Mouse (Mus musculus) hindbrain, embryonic 16.5 days (tissue): Measurements from ENCODE around the gene Lexm. TPM values are rescaled to one million over a fixed set of nuclear protein-coding genes. Genes with fewer than 3 reads are reported as not detected.
A peak's percentile ranks its signal among the peaks of the same experiment; 100 is the strongest.

Experiments used
- ATAC-seq: fragments of 200-750 bp; cut with Nextera tagmentation; 2 replicates; pipeline ENCODE4 v1.8.0; 2017; ENCODE audit warnings: moderate TSS enrichment, moderate library complexity
- H3K27ac ChIP-seq: fragments of 300-500 bp; sonication (generic); 2 replicates; pipeline ENCODE4 v1.5.1; 2014; ENCODE audit warnings: low read depth, mild to moderate bottlenecking, control low read depth, low read length, moderate library complexity
- H3K27me3 ChIP-seq: fragments of 300-500 bp; sonication (generic); replicated peaks from 2 replicates; pipeline ENCODE4 v1.6.1; 2014; ENCODE audit warnings: low read length; ENCODE audit not compliant: control insufficient read depth, insufficient read depth
- H3K36me3 ChIP-seq: fragments of 300-500 bp; sonication (generic); 2 replicates; pipeline ENCODE4 v1.6.1; 2014; ENCODE audit warnings: mild to moderate bottlenecking, low read length, moderate library complexity, mixed read lengths; ENCODE audit not compliant: control insufficient read depth, insufficient read depth
- H3K4me1 ChIP-seq: fragments of 300-500 bp; sonication (generic); 2 replicates; pipeline ENCODE4 v1.6.1; 2014; ENCODE audit warnings: low read depth, low read length; ENCODE audit not compliant: control insufficient read depth, insufficient read depth
- H3K4me2 ChIP-seq: fragments of 300-500 bp; sonication (generic); 2 replicates; pipeline ENCODE4 v1.6.1; 2014; ENCODE audit warnings: mild to moderate bottlenecking, low read length, control low read depth, moderate library complexity
- H3K4me3 ChIP-seq: fragments of 300-500 bp; sonication (generic); 2 replicates; pipeline ENCODE4 v1.5.1; 2014; ENCODE audit warnings: mild to moderate bottlenecking, low read length, control low read depth, moderate library complexity
- H3K9ac ChIP-seq: fragments of 300-500 bp; sonication (generic); 2 replicates; pipeline ENCODE4 v1.6.1; 2014; ENCODE audit warnings: low read depth, mild to moderate bottlenecking, control low read depth, low read length, moderate library complexity
- H3K9me3 ChIP-seq: fragments of 300-500 bp; sonication (generic); 2 replicates; pipeline ENCODE4 v1.6.1; 2014; ENCODE audit warnings: mild to moderate bottlenecking, low read length, moderate library complexity; ENCODE audit not compliant: control insufficient read depth
- WGBS: fragments of 180-500 bp; shearing (Covaris S2); extraction: QIAGEN DNeasy Blood & Tissue Kit; methylation state at CpG from one replicate; pipeline ENCODE4 v1.1.7; 2014; 5-methylcytosine and 5-hydroxymethylcytosine counted together
- polyA plus RNA-seq: library from polyadenylated mRNA; unstranded; fragments of >200 nt; fragmentation: Nextera tagmentation; extraction: Ambion mirVana; gene quantifications from 2 replicates; pipeline ENCODE4 v1.2.1, GENCODE M21; 2015

The Lexm gene
- polyA plus RNA-seq, 1 experiment from 2014 or later, result not detected

DNA sequence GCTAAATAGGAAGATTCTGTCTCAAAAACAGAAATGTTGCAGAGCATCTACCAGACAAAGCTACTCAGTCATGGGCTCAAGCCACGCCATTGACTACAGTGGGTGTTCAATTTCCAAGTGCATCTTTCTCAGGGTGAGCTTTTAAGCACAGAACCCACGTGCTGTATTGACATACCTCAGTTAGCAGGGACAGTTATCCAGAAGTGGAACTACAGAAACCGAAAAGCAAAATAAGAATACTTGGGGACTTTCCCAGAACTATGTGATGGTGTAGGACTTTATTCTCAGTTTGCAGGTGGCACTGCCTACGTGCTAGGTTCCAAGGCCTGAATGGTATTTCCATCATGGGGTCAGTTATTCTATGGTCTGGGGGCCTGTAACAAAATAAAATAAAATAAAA is 19.3 kb downstream of the Lexm start:
- H3K27ac ChIP-seq, result no peak overlapping the region
- no peaks in the 10 kb centered on the region for H3K36me3 ChIP-seq
- WGBS, result 83% methylated on average over 4 of the region's 4 CpGs
- H3K4me3 ChIP-seq, result no peak overlapping the region
- no peak overlapping the region for H3K9ac ChIP-seq
- no peaks in the 10 kb centered on the region for H3K4me1 ChIP-seq
- no peak for ATAC-seq
- no peaks in the 10 kb centered on the region for H3K27me3 ChIP-seq
- H3K9me3 ChIP-seq, result no peaks in the 10 kb centered on the region
- no peak overlapping the region for H3K4me2 ChIP-seq

DNA sequence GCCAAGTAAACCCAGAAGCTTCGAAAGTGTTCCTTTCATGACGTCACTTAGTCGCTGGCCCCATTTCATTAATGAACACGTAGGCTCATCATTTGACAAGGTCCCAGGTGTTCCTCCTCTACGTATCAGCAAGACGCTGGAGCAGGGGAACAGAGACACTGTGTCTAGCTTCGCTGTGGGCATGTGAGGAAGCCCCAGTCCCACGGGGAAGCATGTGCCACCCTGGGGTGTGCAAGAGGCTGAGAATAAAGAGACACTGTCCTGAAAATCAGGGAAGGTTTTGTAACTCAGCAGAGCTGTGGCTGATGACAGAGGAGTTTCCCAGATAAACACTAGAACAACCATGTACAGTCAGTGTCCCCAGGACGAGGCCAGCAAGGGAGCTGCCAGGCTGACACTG is 20.0 kb downstream of the Lexm start:
- Histone ChIP-seq H3K27ac (no peak overlapping the region), H3K9ac (no peak overlapping the region), H3K4me1 (no peaks in the 10 kb centered on the region), H3K4me3 (no peak overlapping the region), H3K27me3 (no peaks in the 10 kb centered on the region), H3K9me3 (no peaks in the 10 kb centered on the region), H3K36me3 (no peaks in the 10 kb centered on the region), H3K4me2 (no peak overlapping the region)
- WGBS, result 74% methylated on average over 9 of the region's 9 CpGs
- peak; percentile 27; the same call in 1 of the 2 replicates for ATAC-seq

DNA sequence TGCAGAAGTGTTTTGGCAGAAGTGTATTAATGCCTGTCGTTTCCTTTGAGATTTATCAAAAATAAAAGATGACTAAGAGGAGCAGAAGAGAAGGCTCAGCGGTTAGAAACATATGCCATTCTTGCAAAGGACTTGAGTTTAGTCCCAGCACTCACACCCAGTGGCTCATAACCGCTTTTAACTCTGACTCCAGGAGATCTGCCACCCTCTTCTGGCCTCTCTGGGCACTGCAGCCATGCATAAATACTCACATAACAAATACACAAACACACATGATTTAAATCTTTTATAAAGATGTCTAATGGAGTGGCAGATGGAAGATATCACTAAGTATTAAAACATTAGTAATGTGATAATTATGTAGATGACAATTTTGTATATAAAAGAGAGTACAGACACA is 20.8 kb downstream of the Lexm start:
- WGBS, result 58% methylated on average over 3 of the region's 3 CpGs
- Histone ChIP-seq H3K27ac (no peak overlapping the region), H3K9ac (no peak overlapping the region), H3K4me3 (no peak overlapping the region), H3K4me1 (no peaks in the 10 kb centered on the region), H3K9me3 (no peaks in the 10 kb centered on the region), H3K4me2 (no peak overlapping the region), H3K36me3 (no peaks in the 10 kb centered on the region), H3K27me3 (no peaks in the 10 kb centered on the region)
- ATAC-seq, result no peak

DNA sequence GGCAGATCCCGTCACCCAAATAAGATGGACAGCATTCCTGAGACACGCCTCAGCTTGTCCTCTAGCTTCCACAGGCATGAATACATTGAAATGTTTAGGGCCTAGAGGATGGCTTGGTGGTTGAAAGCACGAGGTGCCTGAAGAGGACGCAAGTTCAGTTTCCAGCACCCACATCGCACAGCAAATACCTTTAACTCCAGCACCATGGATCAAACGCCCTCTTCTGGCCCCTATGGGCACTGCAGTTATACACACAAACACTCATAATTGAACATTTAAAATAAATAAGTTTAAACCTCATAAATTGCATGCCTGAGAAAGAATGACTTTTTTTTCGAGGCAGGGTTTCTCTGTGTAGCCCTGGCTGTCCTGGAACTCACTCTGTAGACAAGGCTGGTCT is 23.4 kb downstream of the Lexm start:
- Histone ChIP-seq H3K4me1 (no peaks in the 10 kb centered on the region), H3K4me2 (no peak overlapping the region), H3K4me3 (no peak overlapping the region), H3K9ac (no peak overlapping the region), H3K9me3 (no peaks in the 10 kb centered on the region), H3K27me3 (no peaks in the 10 kb centered on the region), H3K27ac (no peak overlapping the region), H3K36me3 (0 out of 2 replicates have a peak, but pooled peaks cover under 1% of the 10 kb centered on the region)
- WGBS, result 63% methylated on average over 7 of the region's 7 CpGs
- no peak for ATAC-seq

DNA sequence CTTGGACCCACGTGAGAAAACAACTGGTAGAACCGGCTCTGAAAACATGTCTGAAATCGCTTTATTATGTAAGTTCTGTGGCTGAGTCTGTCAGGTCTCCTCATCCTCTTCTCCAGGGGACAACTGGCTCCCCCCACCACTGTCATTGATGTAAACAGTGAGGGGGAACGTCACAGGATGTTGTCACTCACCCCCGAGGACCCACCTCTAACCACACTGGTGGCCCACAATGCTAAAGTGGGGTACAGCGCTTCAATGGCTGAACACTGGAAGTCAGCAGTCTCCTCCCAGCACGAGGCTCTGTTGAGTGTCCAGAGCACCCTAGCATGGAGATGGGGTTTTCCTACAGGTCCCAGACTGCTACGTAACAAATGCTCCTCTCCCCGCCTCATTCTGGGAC is 26.2 kb downstream of the Lexm start:
- no peak for ATAC-seq
- no peak overlapping the region for H3K4me3 ChIP-seq
- no peak overlapping the region for H3K4me2 ChIP-seq
- no peak overlapping the region for H3K27ac ChIP-seq
- H3K9me3 ChIP-seq, result no peaks in the 10 kb centered on the region
- H3K9ac ChIP-seq, result no peak overlapping the region
- peaks cover 24% of the 10 kb centered on the region for H3K36me3 ChIP-seq
- 88% methylated on average over 9 of the region's 9 CpGs for WGBS
- H3K27me3 ChIP-seq, result no peaks in the 10 kb centered on the region
- H3K4me1 ChIP-seq, result no peaks in the 10 kb centered on the region

DNA sequence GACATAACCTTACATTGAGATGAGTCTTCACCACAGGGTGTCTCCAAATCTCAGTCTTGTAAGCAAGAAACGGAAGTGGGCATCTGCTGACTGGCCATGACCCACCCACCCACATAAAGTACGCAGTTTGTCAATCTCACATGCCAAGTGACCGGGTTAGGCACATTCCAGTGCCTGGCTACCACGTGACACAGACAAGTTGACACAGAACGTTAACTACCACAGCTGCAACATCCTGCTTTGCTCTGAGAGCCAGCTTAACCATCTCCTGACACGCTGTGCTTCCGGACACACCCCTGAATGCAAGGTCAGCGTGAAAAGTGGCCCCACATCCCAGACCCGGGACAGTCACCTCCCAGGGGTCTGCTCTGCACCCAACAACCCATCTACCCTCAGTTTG is 26.9 kb downstream of the Lexm start:
- no peak overlapping the region for H3K27ac ChIP-seq
- H3K9ac ChIP-seq, result no peak overlapping the region
- H3K4me1 ChIP-seq, result no peaks in the 10 kb centered on the region
- H3K4me3 ChIP-seq, result no peak overlapping the region
- no peak overlapping the region for H3K4me2 ChIP-seq
- WGBS, result 84% methylated on average over 9 of the region's 9 CpGs
- H3K36me3 ChIP-seq, result peaks cover 27% of the 10 kb centered on the region
- H3K27me3 ChIP-seq, result no peaks in the 10 kb centered on the region
- no peak for ATAC-seq
- H3K9me3 ChIP-seq, result no peaks in the 10 kb centered on the region

DNA sequence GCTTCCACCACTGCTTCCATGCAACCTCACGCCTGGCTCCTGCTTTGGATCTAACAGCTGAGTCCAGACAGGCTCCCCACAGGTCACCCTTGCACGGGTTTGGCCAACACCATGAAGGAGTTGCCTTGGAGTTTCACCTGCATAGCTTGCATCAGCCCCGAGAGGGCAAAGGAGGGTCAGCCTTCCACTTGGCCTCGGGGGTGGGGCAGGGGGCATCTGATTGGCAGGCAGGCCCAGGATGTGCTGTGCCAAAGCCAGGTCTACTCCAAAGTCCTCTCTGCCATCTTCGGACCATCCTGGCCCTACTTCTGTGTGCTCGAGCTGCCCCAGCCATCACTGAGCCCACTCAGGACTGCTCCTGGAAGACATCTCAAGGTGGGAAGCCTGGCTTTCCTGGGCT is 30.0 kb downstream of the Lexm start:
- WGBS, result 91% methylated on average over 6 of the region's 6 CpGs
- peaks cover 38% of the 10 kb centered on the region for H3K36me3 ChIP-seq
- no peak overlapping the region for H3K9ac ChIP-seq
- no peak for ATAC-seq
- H3K4me1 ChIP-seq, result no peaks in the 10 kb centered on the region
- no peak overlapping the region for H3K4me3 ChIP-seq
- no peaks in the 10 kb centered on the region for H3K27me3 ChIP-seq
- no peaks in the 10 kb centered on the region for H3K9me3 ChIP-seq
- H3K4me2 ChIP-seq, result no peak overlapping the region
- H3K27ac ChIP-seq, result no peak overlapping the region

DNA sequence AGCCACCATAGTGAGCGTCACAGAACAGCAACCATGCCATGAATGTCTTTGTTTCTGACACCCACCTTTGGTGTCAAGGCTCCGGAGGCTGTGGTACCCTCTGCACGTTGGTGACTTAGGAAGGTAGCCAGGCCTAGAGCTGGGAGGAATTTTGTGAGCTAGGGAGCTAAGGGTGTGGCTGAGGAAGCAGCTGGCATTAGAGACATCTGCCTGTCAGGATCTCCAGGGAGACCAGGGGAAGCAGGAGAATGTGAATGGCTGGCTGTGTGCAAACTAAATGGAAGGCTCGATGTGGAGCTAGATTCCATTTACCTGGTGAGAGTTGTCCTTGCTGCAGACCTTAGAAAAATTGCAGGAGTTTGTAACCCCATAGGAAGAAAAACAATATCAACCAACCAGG is 32.4 kb downstream of the Lexm start:
- H3K27me3 ChIP-seq, result no peaks in the 10 kb centered on the region
- whole genome bisulfite sequencing, result 83% methylated on average over 4 of the region's 4 CpGs
- no peak overlapping the region for H3K27ac ChIP-seq
- H3K4me1 ChIP-seq, result no peaks in the 10 kb centered on the region
- no peak overlapping the region for H3K9ac ChIP-seq
- peaks cover 48% of the 10 kb centered on the region for H3K36me3 ChIP-seq
- no peak for ATAC-seq
- H3K4me2 ChIP-seq, result no peak overlapping the region
- H3K4me3 ChIP-seq, result no peak overlapping the region
- no peaks in the 10 kb centered on the region for H3K9me3 ChIP-seq

DNA sequence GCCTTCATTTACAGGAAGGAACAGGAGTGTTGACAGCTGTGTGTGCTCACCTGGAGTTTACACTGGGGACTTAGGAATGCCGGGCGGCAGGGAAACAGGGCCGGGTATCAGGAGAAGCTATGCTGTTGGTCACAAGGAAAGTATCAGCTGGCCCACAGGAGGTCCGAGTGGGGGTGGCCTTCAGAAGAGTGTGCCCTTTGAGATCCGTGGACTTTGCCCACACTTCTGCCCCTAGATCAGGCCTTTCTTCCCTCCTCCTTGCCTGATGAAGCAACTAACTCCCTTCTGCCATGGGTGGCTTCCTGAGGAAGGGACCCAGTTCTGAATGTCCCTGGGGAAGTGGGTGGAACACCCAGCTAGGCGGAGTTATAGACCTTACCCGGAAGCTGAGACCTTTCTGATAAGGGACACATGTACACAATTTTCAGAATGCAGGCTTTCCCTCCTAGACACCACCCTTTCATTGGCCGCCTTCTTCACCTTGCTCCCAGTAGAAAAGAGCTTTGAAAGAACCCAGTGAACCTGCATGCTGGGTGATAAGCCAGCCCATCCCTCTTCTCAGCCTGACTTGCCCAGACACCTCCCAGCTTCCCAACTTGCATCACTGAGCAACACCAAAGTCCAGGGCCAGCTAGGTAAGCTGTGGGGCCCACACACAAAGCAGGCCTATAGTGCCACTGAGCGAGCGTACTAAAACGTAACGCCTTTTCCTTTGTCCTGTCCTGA is 34.5 kb downstream of the Lexm start:
- Histone ChIP-seq H3K27ac (no peak overlapping the region), H3K4me2 (no peak overlapping the region), H3K4me1 (no peaks in the 10 kb centered on the region), H3K9ac (no peak overlapping the region), H3K36me3 (peaks cover 48% of the 10 kb centered on the region), H3K4me3 (no peak overlapping the region), H3K9me3 (no peaks in the 10 kb centered on the region), H3K27me3 (no peaks in the 10 kb centered on the region)
- WGBS, result 89% methylated on average over 12 of the region's 12 CpGs
- ATAC-seq, result no peak

DNA sequence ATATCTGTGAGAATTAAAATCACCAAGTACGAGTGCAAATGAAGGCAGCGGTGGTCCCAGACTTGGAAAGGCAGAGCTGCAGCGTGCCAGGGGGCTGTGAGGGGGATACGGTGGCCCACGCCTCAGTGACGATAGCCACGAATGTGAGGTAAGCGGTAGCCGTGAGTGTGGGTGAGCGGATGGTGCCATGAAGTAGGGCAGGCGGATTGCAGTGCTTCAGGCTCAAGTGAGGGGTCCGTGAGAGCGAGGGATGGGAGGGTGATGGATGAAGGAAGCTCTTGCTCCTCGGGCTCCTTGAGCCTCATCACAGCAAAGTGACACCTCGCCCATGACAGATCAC is 35.2 kb downstream of the Lexm start:
- Histone ChIP-seq H3K4me3 (no peak overlapping the region), H3K27me3 (no peaks in the 10 kb centered on the region), H3K4me2 (no peak overlapping the region), H3K9ac (no peak overlapping the region), H3K4me1 (no peaks in the 10 kb centered on the region), H3K36me3 (peaks cover 42% of the 10 kb centered on the region), H3K9me3 (no peaks in the 10 kb centered on the region), H3K27ac (no peak overlapping the region)
- WGBS, result 85% methylated on average over 15 of the region's 15 CpGs
- ATAC-seq, result no peak
